Mouse (Mus musculus) yolk sac, embryonic 10.5 days (tissue): ENCODE data around the gene Gcm1.
A peak's percentile ranks its signal among the peaks of the same experiment; 100 is the strongest.
"Not testable (repeated sequence)": the region's sequence is repeated elsewhere in the genome, so short reads cannot be mapped to it uniquely, and the experiment has no call there.

Experiments
- DNase-seq: peaks from one replicate; pipeline ENCODE4 v3.0.0-alpha.2; 2017; ENCODE audit warnings: low spot score

Gcm1 gene

DNA sequence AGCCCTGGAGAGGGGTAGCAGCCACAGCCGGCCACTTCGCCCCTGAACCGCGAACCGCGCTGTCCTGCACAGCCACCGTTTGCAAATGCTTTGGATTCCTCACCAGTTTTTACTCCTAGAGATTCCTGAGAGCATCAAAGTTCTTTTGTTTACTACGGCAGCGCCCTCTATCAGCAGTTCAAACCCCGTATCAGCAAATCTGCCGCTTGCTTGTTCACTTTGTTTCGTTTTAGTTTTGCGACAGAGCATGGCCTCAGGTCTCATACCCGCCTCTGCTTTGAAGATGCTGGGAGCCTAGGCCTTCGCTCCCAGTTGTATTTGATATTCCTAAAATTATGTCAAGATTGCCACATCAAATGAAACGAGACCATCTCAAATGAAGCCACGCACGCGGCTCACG is 5.0 kb upstream of the Gcm1 start:
- peak; percentile 53 for DNase-seq

- no peak for DNase-seq
These were observed 1.2 kb upstream of the Gcm1 start for GRCm38 (mm10) chr9:78050452-78050970.

- DNase-seq: no peak
These were observed 2.1 kb downstream of the Gcm1 start for GRCm38 (mm10) chr9:78053821-78054220.

- no peak for DNase-seq
These were observed 2.6 kb downstream of the Gcm1 start for GRCm38 (mm10) chr9:78054298-78054697.

GRCm38 (mm10) chr9:78059525-78060120 is 7.9 kb downstream of the Gcm1 start:
- no peak for DNase-seq

DNA sequence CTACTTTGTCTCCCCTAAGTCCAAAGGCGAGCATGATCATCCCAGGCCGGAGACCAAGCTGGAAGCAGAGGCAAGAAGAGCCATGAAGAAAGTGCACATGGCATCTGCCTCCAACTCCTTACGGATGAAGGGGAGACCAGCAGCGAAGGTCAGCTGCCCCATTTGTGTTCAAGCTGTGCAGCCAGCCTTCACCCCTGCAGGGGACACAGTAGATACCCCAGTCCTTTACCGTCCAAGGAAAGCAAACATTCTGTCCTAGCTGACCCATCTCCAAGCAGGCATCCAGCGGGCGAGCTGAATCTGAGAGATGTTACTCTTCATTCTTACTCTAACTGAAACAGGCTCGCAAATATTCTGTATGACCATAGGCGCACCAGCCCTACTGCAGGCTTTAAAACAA is 10.7 kb downstream of the Gcm1 start:
- no peak for DNase-seq

DNA sequence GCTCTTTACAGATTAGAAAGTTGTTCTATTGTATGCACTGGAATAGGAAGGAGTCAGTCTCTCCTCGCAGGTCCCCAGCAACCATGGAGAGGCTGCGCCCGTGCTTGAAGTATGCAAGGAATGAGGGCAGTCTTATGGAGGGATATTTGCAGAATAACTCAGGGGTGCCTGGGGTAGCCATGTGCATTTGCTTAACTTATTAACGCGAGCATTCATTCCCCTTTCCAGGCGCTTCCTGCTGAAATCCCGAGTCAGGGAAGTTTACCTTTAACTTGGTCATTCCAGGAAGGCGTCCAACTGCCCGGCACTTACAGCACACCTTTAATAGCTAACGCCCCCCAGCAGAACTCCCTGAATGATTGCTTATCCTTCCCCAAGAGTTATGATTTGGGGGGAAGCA is 12.4 kb downstream of the Gcm1 start:
- DNase-seq: peak; percentile 48

DNA sequence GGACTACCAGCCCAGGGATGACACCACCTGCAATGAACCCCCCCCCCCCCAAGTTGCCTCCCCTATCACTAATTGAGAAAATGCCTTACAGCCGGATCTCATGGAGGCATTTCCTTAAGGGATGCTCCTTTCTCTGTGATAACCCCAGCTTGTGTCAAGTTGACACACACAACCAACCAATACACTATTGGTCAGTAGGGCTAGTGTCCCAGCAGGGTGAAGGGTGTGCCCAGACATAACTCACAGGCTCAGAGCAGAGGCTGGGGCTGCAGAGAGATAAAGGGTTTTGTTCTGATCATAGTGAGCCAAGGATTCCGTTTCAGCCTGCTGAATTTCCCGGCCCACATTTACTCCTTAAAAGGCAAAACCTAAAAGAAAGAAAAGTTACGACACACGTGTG is 18.8 kb downstream of the Gcm1 start:
- DNase-seq: no peak

GRCm38 (mm10) chr9:78071626-78072025 is 19.9 kb downstream of the Gcm1 start:
- DNase-seq: no peak

DNA sequence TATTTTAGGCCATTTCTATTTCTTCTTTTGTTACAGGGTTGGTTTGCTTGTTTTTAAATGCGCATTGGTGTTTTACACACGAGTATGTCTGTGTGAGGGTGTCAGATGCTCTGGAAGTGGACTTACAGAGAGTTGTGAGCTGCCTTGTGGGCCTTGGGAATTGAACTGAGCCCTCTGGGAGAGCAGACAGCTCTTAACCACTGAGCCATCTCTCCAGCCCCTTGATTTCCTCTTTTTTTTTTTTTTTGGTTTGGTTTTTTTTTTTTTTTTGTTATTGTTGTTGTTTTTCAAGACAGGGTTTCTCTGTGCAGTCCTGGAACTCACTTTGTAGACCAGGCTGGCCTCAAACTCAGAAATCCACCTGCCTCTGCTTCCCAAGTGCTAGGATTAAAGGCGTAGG is 21.6 kb downstream of the Gcm1 start:
- not testable (repeated sequence) for DNase-seq

DNA sequence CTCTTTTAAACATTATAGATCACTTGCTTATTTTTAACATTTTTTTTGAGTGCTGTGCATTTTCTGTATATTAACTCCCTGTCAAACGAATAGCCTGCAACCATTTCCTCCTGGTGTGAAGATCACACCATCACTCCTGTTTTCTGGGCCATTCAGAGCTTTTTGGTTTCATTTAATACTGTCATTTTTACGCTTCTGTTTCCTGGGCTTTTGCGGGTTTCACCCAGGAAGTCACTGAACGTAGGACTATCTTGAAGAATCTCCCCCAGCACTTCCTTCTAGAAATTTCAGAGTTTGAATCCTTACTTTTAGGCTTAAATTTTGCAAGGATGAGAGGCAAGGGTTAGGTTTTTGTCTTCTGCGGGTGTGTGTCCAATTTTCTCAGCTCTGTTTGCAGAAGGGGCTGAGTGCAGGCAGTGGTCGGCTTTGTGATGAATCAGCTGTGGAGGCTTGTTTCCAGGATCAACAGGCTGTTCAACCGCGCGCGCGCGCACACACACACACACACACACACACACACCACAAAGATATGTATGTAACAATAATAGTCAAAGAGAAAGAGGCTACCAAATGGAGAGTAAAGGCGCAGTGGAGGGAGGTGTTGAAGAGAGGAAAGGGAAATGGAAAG is 22.1 kb downstream of the Gcm1 start:
- DNase-seq: no peak

- DNase-seq: no peak
These were observed 23.5 kb downstream of the Gcm1 start for GRCm38 (mm10) chr9:78075256-78075655.

DNA sequence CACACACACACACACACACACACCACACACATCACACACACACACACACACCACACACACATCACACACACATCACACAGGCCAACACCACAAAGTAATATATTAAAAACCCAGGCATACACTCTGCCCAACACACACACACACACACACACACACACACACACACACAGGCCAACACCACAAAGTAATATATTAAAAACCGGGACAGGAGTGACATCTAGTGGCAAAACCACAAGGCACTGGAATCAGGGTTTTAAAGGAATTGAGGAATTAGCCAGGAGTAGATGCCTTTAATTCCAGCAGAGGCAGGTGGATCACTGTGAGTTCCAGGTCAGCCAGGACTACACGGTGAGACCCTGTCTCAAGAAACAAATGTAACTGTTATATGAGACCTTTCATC is 26.5 kb downstream of the Gcm1 start:
- no peak for DNase-seq

GRCm38 (mm10) chr9:78081835-78082234 is 30.1 kb downstream of the Gcm1 start:
- DNase-seq: no peak

GRCm38 (mm10) chr9:78084341-78084740 is 32.6 kb downstream of the Gcm1 start:
- no peak for DNase-seq

GRCm38 (mm10) chr9:78085722-78086287 is 34.1 kb downstream of the Gcm1 start:
- no peak for DNase-seq

- DNase-seq: no peak
These were observed 36.0 kb downstream of the Gcm1 start for GRCm38 (mm10) chr9:78087751-78088150.

DNA sequence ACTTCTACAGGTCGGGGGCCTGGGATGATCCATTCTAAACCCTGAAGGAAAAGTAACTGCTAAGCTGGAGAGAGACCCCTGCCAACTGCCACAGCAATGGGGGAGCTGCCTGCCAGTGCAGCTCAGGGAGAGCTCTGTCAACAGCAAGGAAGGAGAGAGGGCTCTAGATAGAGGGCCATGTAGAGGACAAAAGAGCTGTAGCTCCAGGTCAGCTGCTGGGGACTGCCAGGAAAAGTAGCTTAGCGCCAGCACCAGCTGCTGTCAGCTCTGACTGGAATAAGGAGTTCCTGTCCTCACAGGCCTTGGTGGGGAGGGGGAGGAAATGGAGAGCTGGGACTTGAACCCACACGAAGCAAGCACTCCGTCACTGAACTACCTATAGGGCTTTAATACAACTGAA is 36.8 kb downstream of the Gcm1 start:
- no peak for DNase-seq

GRCm38 (mm10) chr9:78088971-78089370 is 37.2 kb downstream of the Gcm1 start:
- no peak for DNase-seq

DNA sequence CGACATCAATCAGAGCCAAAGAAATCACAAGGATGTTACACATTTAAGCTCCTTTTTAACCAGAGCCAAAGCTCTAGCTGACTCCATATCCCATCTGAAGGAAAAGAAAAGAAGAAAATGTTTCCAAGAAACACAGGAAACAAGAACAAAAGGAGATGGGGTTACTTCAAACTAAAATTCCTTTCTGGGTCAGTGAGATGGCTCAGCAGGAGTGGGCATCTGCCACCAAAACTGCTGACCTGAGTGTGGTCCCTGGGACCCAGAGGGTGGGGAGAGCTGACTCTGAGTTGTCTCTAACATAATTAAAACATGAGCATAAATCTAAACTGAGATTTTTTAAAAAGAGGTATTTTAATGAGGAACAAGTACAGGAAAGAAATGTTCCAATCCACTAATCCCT is 38.2 kb downstream of the Gcm1 start:
- no peak for DNase-seq

DNA sequence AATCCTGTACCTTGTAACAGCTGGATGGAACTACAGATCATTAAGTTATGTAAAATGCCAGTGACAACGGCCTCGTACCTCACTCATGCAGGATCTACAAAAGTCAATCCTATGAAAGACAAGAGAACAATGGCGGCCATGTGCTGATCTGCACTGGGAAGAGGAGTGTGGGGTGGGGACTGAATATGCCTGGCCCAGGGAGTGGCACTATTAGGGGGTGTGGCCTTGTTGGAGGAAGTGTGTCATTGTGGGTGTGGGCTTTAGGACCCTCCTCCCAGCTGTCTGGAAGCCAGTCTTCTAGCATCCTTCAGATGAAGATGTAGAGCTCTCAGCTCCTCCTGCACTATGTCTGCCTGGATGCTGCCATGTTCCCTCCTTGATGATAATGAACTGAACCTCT is 38.9 kb downstream of the Gcm1 start:
- no peak for DNase-seq

GRCm38 (mm10) chr9:78095686-78096085 is 44.0 kb downstream of the Gcm1 start:
- no peak for DNase-seq

DNA sequence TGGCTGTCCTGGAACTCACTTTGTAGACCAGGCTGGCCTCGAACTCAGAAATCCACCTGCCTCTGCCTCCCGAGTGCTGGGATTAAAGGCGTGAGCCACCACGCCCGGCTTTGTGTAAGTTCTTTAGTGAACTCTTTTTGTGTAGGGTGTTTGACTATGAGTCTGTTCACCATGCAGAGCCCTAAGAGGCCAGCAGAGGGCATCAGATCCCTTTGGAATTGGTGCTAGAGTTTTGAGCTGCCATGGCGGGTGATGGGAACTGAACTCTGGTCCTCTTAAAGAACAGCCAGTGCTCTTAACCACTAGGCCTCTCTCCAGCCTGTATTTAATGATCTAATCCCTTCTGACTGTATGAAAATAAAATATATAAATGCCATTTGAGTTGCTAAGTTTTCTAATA is 44.7 kb downstream of the Gcm1 start:
- DNase-seq: no peak

DNA sequence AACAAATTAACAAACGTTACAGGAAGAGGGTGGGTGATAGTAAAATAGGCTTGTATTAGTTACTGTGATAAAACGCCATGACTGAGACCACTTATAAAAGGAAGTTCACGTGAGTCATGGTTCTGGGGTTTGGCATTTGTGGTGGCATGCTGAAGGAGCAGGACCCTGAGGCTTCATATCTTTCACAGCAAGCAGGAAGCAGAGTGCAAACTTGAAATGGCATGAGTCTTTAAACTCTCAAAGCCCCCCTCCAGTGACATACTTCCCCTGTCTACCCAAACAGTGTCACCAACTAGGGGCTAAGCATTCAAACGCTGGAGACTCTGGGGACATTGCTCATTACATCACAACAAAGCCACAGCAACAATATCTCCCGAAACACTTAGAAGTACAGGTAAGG is 49.2 kb downstream of the Gcm1 start:
- no peak for DNase-seq
